Mouse (Mus musculus): ENCODE data around the gene Hsph1. TPM values are rescaled to one million over a fixed set of nuclear protein-coding genes. Genes with fewer than 3 reads are reported as not detected.

Gene Hsph1
- polyA plus RNA-seq, 1 experiment from 2014 or later, result 54.1 TPM

GRCm38 (mm10) chr5:149637306-149637705 is 1.1 kb upstream of the Hsph1 start:
- H3K4me2 ChIP-seq, result peak overlapping the region; percentile 49; the same call in 1 of the 2 replicates
- no peak overlapping the region for H3K9ac ChIP-seq
- H3K27me3 ChIP-seq (replicated peaks), result no peaks in the 10 kb centered on the region
- H3K4me3 ChIP-seq (replicated peaks), result peak overlapping the region; percentile 81; the same call in 1 of the 2 replicates
- no peak for ATAC-seq (ENCODE audit: insufficient read depth, low FRiP score, low read depth)
- H3K4me1 ChIP-seq, result peaks cover 10% of the 10 kb centered on the region; the same call in 1 of the 2 replicates
- WGBS, result 50% methylated on average over 8 of the region's 8 CpGs
- peaks cover under 1% of the 10 kb centered on the region; the same call in 1 of the 2 replicates for H3K36me3 ChIP-seq
- H3K27ac ChIP-seq, result no peak overlapping the region
- H3K9me3 ChIP-seq, result no peaks in the 10 kb centered on the region

GRCm38 (mm10) chr5:149635556-149635955 is 620 bp downstream of the Hsph1 start:
- Histone ChIP-seq H3K4me2 (peak overlapping the region; percentile 79), H3K27ac (peak overlapping the region; percentile 93), H3K27me3 (replicated peaks) (no peaks in the 10 kb centered on the region), H3K9ac (peak overlapping the region; percentile 69), H3K4me1 (peaks cover 10% of the 10 kb centered on the region; the same call in 1 of the 2 replicates), H3K4me3 (replicated peaks) (peak overlapping the region; percentile 81), H3K36me3 (peaks cover 15% of the 10 kb centered on the region), H3K9me3 (no peaks in the 10 kb centered on the region)
- ATAC-seq (ENCODE audit: insufficient read depth, low FRiP score, low read depth), result no peak
- under 1% methylated on average over 24 of the region's 24 CpGs for WGBS

GRCm38 (mm10) chr5:149634409-149635035 is 1.7 kb downstream of the Hsph1 start:
- no peak for ATAC-seq (ENCODE audit: insufficient read depth, low FRiP score, low read depth)
- Histone ChIP-seq H3K9me3 (no peaks in the 10 kb centered on the region), H3K27ac (no peak overlapping the region), H3K27me3 (replicated peaks) (no peaks in the 10 kb centered on the region), H3K4me3 (replicated peaks) (peak overlapping the region; percentile 81), H3K4me1 (peaks cover 10% of the 10 kb centered on the region; the same call in 1 of the 2 replicates), H3K9ac (peak overlapping the region; percentile 16; the same call in 1 of the 2 replicates), H3K36me3 (peaks cover 22% of the 10 kb centered on the region), H3K4me2 (peak overlapping the region; percentile 79)
- 61% methylated on average over 11 of the region's 11 CpGs for WGBS

- Histone ChIP-seq H3K9ac (no peak overlapping the region), H3K36me3 (peaks cover 55% of the 10 kb centered on the region)
Observed at GRCm38 (mm10) chr5:149625547-149625946, 10.6 kb downstream of the Hsph1 start.

GRCm38 (mm10) chr5:149623815-149624675 is 12.1 kb downstream of the Hsph1 start:
- Histone ChIP-seq H3K9me3 (no peaks in the 10 kb centered on the region), H3K4me2 (no peak overlapping the region), H3K27ac (no peak overlapping the region), H3K4me3 (replicated peaks) (no peak overlapping the region), H3K36me3 (peaks cover 56% of the 10 kb centered on the region), H3K9ac (no peak overlapping the region), H3K4me1 (no peaks in the 10 kb centered on the region), H3K27me3 (replicated peaks) (no peaks in the 10 kb centered on the region)
- WGBS, result 80% methylated on average over 8 of the region's 8 CpGs
- peak; percentile 75; the same call in 1 of the 2 replicates for ATAC-seq (ENCODE audit: insufficient read depth, low FRiP score, low read depth)

More at GRCm38 (mm10) chr5:149625547-149625946, 10.6 kb downstream of the Hsph1 start:
- Histone ChIP-seq H3K4me2 (no peak overlapping the region), H3K4me3 (replicated peaks) (no peak overlapping the region), H3K9me3 (no peaks in the 10 kb centered on the region), H3K27me3 (replicated peaks) (no peaks in the 10 kb centered on the region), H3K27ac (no peak overlapping the region), H3K4me1 (no peaks in the 10 kb centered on the region)
- 90% methylated on average over 3 of the region's 3 CpGs for WGBS
- ATAC-seq (ENCODE audit: insufficient read depth, low FRiP score, low read depth), result no peak

GRCm38 (mm10) chr5:149622644-149623043 is 13.5 kb downstream of the Hsph1 start:
- H3K36me3 ChIP-seq, result peaks cover 66% of the 10 kb centered on the region
- H3K4me3 ChIP-seq (replicated peaks), result no peak overlapping the region
- ATAC-seq (ENCODE audit: insufficient read depth, low FRiP score, low read depth), result no peak
- H3K4me2 ChIP-seq, result no peak overlapping the region
- no peaks in the 10 kb centered on the region for H3K4me1 ChIP-seq
- WGBS, result 43% methylated on average over 6 of the region's 6 CpGs
- no peaks in the 10 kb centered on the region for H3K27me3 ChIP-seq (replicated peaks)
- H3K27ac ChIP-seq, result no peak overlapping the region
- H3K9ac ChIP-seq, result no peak overlapping the region
- H3K9me3 ChIP-seq, result no peaks in the 10 kb centered on the region

GRCm38 (mm10) chr5:149622152-149622551 is 14.0 kb downstream of the Hsph1 start:
- Histone ChIP-seq H3K4me2 (no peak overlapping the region), H3K9ac (no peak overlapping the region), H3K4me3 (replicated peaks) (no peak overlapping the region), H3K36me3 (peaks cover 67% of the 10 kb centered on the region), H3K27me3 (replicated peaks) (no peaks in the 10 kb centered on the region), H3K4me1 (no peaks in the 10 kb centered on the region), H3K9me3 (no peaks in the 10 kb centered on the region), H3K27ac (no peak overlapping the region)
- 52% methylated on average over 7 of the region's 7 CpGs for WGBS
- no peak for ATAC-seq (ENCODE audit: insufficient read depth, low FRiP score, low read depth)

GRCm38 (mm10) chr5:149617776-149618425 is 18.3 kb downstream of the Hsph1 start:
- ATAC-seq (ENCODE audit: insufficient read depth, low FRiP score, low read depth), result no peak
- Histone ChIP-seq H3K36me3 (peaks cover 47% of the 10 kb centered on the region), H3K9ac (no peak overlapping the region), H3K27ac (no peak overlapping the region), H3K4me2 (no peak overlapping the region), H3K4me1 (no peaks in the 10 kb centered on the region), H3K9me3 (no peaks in the 10 kb centered on the region), H3K4me3 (replicated peaks) (no peak overlapping the region), H3K27me3 (replicated peaks) (no peaks in the 10 kb centered on the region)
- 89% methylated on average over 6 of the region's 6 CpGs for WGBS

- Histone ChIP-seq H3K36me3 (peaks cover 42% of the 10 kb centered on the region), H3K4me3 (replicated peaks) (no peak overlapping the region), H3K9me3 (no peaks in the 10 kb centered on the region), H3K27me3 (replicated peaks) (no peaks in the 10 kb centered on the region), H3K27ac (no peak overlapping the region), H3K9ac (no peak overlapping the region), H3K4me1 (no peaks in the 10 kb centered on the region), H3K4me2 (no peak overlapping the region)
- WGBS, result 89% methylated on average over 10 of the region's 10 CpGs
- ATAC-seq (ENCODE audit: insufficient read depth, low FRiP score, low read depth), result no peak
Observed at GRCm38 (mm10) chr5:149616817-149617216, 19.4 kb downstream of the Hsph1 start.

GRCm38 (mm10) chr5:149616138-149616537 is 20.0 kb downstream of the Hsph1 start:
- Histone ChIP-seq H3K9ac (no peak overlapping the region), H3K27ac (no peak overlapping the region), H3K4me2 (no peak overlapping the region), H3K9me3 (no peaks in the 10 kb centered on the region), H3K27me3 (replicated peaks) (no peaks in the 10 kb centered on the region), H3K36me3 (peaks cover 37% of the 10 kb centered on the region), H3K4me3 (replicated peaks) (no peak overlapping the region), H3K4me1 (no peaks in the 10 kb centered on the region)
- WGBS, result 50% methylated on average over 1 of the region's 1 CpGs
- ATAC-seq (ENCODE audit: insufficient read depth, low FRiP score, low read depth), result no peak

GRCm38 (mm10) chr5:149612740-149613139 is 23.4 kb downstream of the Hsph1 start:
- H3K9ac ChIP-seq, result no peak overlapping the region
- H3K4me1 ChIP-seq, result no peaks in the 10 kb centered on the region
- no peak for ATAC-seq (ENCODE audit: insufficient read depth, low FRiP score, low read depth)
- peaks cover 8% of the 10 kb centered on the region; the same call in 1 of the 2 replicates for H3K36me3 ChIP-seq
- 45% methylated on average over 10 of the region's 10 CpGs for WGBS
- H3K4me2 ChIP-seq, result no peak overlapping the region
- no peak overlapping the region for H3K4me3 ChIP-seq (replicated peaks)
- H3K9me3 ChIP-seq, result no peaks in the 10 kb centered on the region
- no peaks in the 10 kb centered on the region for H3K27me3 ChIP-seq (replicated peaks)
- no peak overlapping the region for H3K27ac ChIP-seq
